Mouse (Mus musculus) forebrain, embryonic 10.5 days (tissue): ENCODE measurements around the gene Kmt2c. TPM values are rescaled to one million over a fixed set of nuclear protein-coding genes. Genes with fewer than 3 reads are reported as not detected.

Experiments
- DNase-seq: peaks from one replicate; pipeline ENCODE4 v3.0.0-alpha.2; 2017; ENCODE audit warnings: low spot score; ENCODE audit errors: extremely low spot score
- H3K27ac ChIP-seq: fragments of 300-500 bp; sonication (generic); 2 replicates; pipeline ENCODE4 v1.5.1; 2016; ENCODE audit warnings: mild to moderate bottlenecking
- H3K27me3 ChIP-seq: fragments of 300-500 bp; sonication (generic); 2 replicates; pipeline ENCODE4 v1.6.1; 2016; ENCODE audit warnings: mild to moderate bottlenecking; ENCODE audit not compliant: poor library complexity, severe bottlenecking
- H3K36me3 ChIP-seq: fragments of 300-500 bp; sonication (generic); replicated peaks from 2 replicates; pipeline ENCODE4 v1.6.1; 2016; ENCODE audit warnings: mild to moderate bottlenecking, moderate library complexity
- H3K4me1 ChIP-seq: fragments of 300-500 bp; sonication (generic); 2 replicates; pipeline ENCODE4 v1.6.1; 2016
- H3K4me3 ChIP-seq: fragments of 300-500 bp; sonication (generic); 2 replicates; pipeline ENCODE4 v1.5.1; 2016; ENCODE audit warnings: mild to moderate bottlenecking, moderate library complexity
- H3K9me3 ChIP-seq: fragments of 300-500 bp; sonication (generic); 2 replicates; pipeline ENCODE4 v1.6.1; 2016; ENCODE audit warnings: mild to moderate bottlenecking, moderate library complexity
- WGBS: fragments of 180-500 bp; shearing (Covaris S2); methylation state at CpG from one replicate; pipeline ENCODE4 v1.1.7; 2016; 5-methylcytosine and 5-hydroxymethylcytosine counted together
- polyA plus RNA-seq: library from polyadenylated mRNA; unstranded; fragments of >200 nt; fragmentation: Nextera tagmentation; extraction: Ambion mirVana; gene quantifications from 2 replicates; pipeline ENCODE4 v1.2.1, GENCODE M21; 2016

Kmt2c gene
- polyA plus RNA-seq, 1 experiment from 2014 or later = 12.0 TPM

GRCm38 (mm10) chr5:25529529-25530421, 31.2 kb upstream of the Kmt2c start:
- Histone ChIP-seq H3K27ac (peak overlapping the region; percentile 94), H3K36me3 (no peaks in the 10 kb centered on the region), H3K4me1 (peaks cover 25% of the 10 kb centered on the region), H3K4me3 (peak overlapping the region; percentile 73), H3K9me3 (no peaks in the 10 kb centered on the region), H3K27me3 (no peaks in the 10 kb centered on the region)
- WGBS = under 1% methylated on average over 87 of the region's 87 CpGs
- DNase-seq = peak; percentile 100

- H3K4me1 ChIP-seq = peaks cover 25% of the 10 kb centered on the region
- peak overlapping the region; percentile 73 for H3K4me3 ChIP-seq
- no peak for DNase-seq
- H3K27me3 ChIP-seq = no peaks in the 10 kb centered on the region
- no peaks in the 10 kb centered on the region for H3K36me3 ChIP-seq
- no peaks in the 10 kb centered on the region for H3K9me3 ChIP-seq
- WGBS = 12% methylated on average over 22 of the region's 22 CpGs
- peak overlapping the region; percentile 94 for H3K27ac ChIP-seq
Measured at GRCm38 (mm10) chr5:25528851-25529528, 30.4 kb upstream of the Kmt2c start.

- H3K4me3 ChIP-seq = no peak overlapping the region
- H3K9me3 ChIP-seq = no peaks in the 10 kb centered on the region
- peaks cover 25% of the 10 kb centered on the region for H3K4me1 ChIP-seq
- 70% methylated on average over 1 of the region's 1 CpGs for WGBS
- no peaks in the 10 kb centered on the region for H3K27me3 ChIP-seq
- no peak for DNase-seq
- no peak overlapping the region for H3K27ac ChIP-seq
- H3K36me3 ChIP-seq = no peaks in the 10 kb centered on the region
Measured at GRCm38 (mm10) chr5:25527971-25528370, 29.4 kb upstream of the Kmt2c start.

GRCm38 (mm10) chr5:25526926-25527325, 28.3 kb upstream of the Kmt2c start:
- 38% methylated on average over 4 of the region's 4 CpGs for WGBS
- H3K4me1 ChIP-seq = peaks cover 25% of the 10 kb centered on the region
- no peaks in the 10 kb centered on the region for H3K27me3 ChIP-seq
- H3K27ac ChIP-seq = no peak overlapping the region
- no peaks in the 10 kb centered on the region for H3K9me3 ChIP-seq
- no peak overlapping the region for H3K4me3 ChIP-seq
- no peak for DNase-seq
- no peaks in the 10 kb centered on the region for H3K36me3 ChIP-seq

GRCm38 (mm10) chr5:25526116-25526515, 27.5 kb upstream of the Kmt2c start:
- Histone ChIP-seq H3K9me3 (no peaks in the 10 kb centered on the region), H3K4me1 (peaks cover 25% of the 10 kb centered on the region), H3K27ac (no peak overlapping the region), H3K27me3 (no peaks in the 10 kb centered on the region), H3K4me3 (no peak overlapping the region), H3K36me3 (no peaks in the 10 kb centered on the region)
- WGBS = 42% methylated on average over 5 of the region's 5 CpGs
- DNase-seq = no peak

GRCm38 (mm10) chr5:25521461-25521860, 22.9 kb upstream of the Kmt2c start:
- Histone ChIP-seq H3K4me3 (no peak overlapping the region), H3K4me1 (no peaks in the 10 kb centered on the region), H3K36me3 (no peaks in the 10 kb centered on the region), H3K27me3 (no peaks in the 10 kb centered on the region), H3K27ac (no peak overlapping the region), H3K9me3 (no peaks in the 10 kb centered on the region)
- WGBS = 86% methylated on average over 5 of the region's 5 CpGs
- DNase-seq = no peak

- Histone ChIP-seq H3K27ac (no peak overlapping the region), H3K27me3 (no peaks in the 10 kb centered on the region), H3K36me3 (no peaks in the 10 kb centered on the region), H3K4me3 (no peak overlapping the region), H3K4me1 (no peaks in the 10 kb centered on the region), H3K9me3 (no peaks in the 10 kb centered on the region)
- WGBS = 81% methylated on average over 3 of the region's 3 CpGs
- DNase-seq = no peak
Measured at GRCm38 (mm10) chr5:25519820-25520219, 21.2 kb upstream of the Kmt2c start.

- DNase-seq = no peak
- no peaks in the 10 kb centered on the region for H3K9me3 ChIP-seq
- H3K27me3 ChIP-seq = no peaks in the 10 kb centered on the region
- H3K4me3 ChIP-seq = no peak overlapping the region
- 83% methylated on average over 5 of the region's 5 CpGs for WGBS
- H3K27ac ChIP-seq = no peak overlapping the region
- H3K36me3 ChIP-seq = no peaks in the 10 kb centered on the region
- no peaks in the 10 kb centered on the region for H3K4me1 ChIP-seq
Measured at GRCm38 (mm10) chr5:25517550-25517949, 19.0 kb upstream of the Kmt2c start.

GRCm38 (mm10) chr5:25516301-25516895, 17.8 kb upstream of the Kmt2c start:
- no peak for DNase-seq
- Histone ChIP-seq H3K27ac (no peak overlapping the region), H3K36me3 (no peaks in the 10 kb centered on the region), H3K4me3 (no peak overlapping the region), H3K9me3 (no peaks in the 10 kb centered on the region), H3K27me3 (no peaks in the 10 kb centered on the region), H3K4me1 (no peaks in the 10 kb centered on the region)
- 92% methylated on average over 11 of the region's 11 CpGs for WGBS

GRCm38 (mm10) chr5:25515767-25516166, 17.2 kb upstream of the Kmt2c start, which contains the start of gene Cct8l1:
Cct8l1 (plus strand) TSS chr5:25516067.
- no peak for DNase-seq
- Histone ChIP-seq H3K4me3 (no peak within 1 kb of the TSS), H3K27me3 (no peaks in the 10 kb centered on the region), H3K4me1 (no peaks in the 10 kb centered on the region), H3K27ac (no peak within 1 kb of the TSS), H3K36me3 (no peaks in the 10 kb centered on the region), H3K9me3 (no peaks in the 10 kb centered on the region)
- WGBS = 92% methylated on average over 5 of the region's 5 CpGs

- Histone ChIP-seq H3K27ac (no peak overlapping the region), H3K4me1 (no peaks in the 10 kb centered on the region), H3K9me3 (no peaks in the 10 kb centered on the region), H3K36me3 (no peaks in the 10 kb centered on the region), H3K4me3 (no peak overlapping the region), H3K27me3 (peaks cover 7% of the 10 kb centered on the region; the same call in 1 of the 2 replicates)
- DNase-seq = no peak
- 77% methylated on average over 5 of the region's 5 CpGs for WGBS
Measured at GRCm38 (mm10) chr5:25506041-25506440, 7.5 kb upstream of the Kmt2c start.

- DNase-seq = no peak
- peaks cover 18% of the 10 kb centered on the region for H3K4me1 ChIP-seq
- peaks cover 9% of the 10 kb centered on the region; the same call in 1 of the 2 replicates for H3K27me3 ChIP-seq
- 0 out of 2 replicates have a peak overlapping the region, but pooled peaks have one; percentile 94 for H3K4me3 ChIP-seq
- 69% methylated on average over 7 of the region's 7 CpGs for WGBS
- H3K27ac ChIP-seq = no peak overlapping the region
- no peaks in the 10 kb centered on the region for H3K9me3 ChIP-seq
- H3K36me3 ChIP-seq = no peaks in the 10 kb centered on the region
Measured at GRCm38 (mm10) chr5:25500686-25501085, 2.1 kb upstream of the Kmt2c start.
